Mouse (Mus musculus) CD8-positive naive resting alpha-beta T cell, adult 57 days (primary cell): ENCODE measurements around the gene Rnf115. TPM values are rescaled to one million over a fixed set of nuclear protein-coding genes. Genes with fewer than 3 reads are reported as not detected.

Source experiments
- total RNA-seq: library from RNA; stranded (reverse); gene quantifications from one replicate; pipeline ENCODE4 v1.2.4, GENCODE M21; 2023

The Rnf115 gene
- total RNA-seq, result 43.7 TPM

DNA sequence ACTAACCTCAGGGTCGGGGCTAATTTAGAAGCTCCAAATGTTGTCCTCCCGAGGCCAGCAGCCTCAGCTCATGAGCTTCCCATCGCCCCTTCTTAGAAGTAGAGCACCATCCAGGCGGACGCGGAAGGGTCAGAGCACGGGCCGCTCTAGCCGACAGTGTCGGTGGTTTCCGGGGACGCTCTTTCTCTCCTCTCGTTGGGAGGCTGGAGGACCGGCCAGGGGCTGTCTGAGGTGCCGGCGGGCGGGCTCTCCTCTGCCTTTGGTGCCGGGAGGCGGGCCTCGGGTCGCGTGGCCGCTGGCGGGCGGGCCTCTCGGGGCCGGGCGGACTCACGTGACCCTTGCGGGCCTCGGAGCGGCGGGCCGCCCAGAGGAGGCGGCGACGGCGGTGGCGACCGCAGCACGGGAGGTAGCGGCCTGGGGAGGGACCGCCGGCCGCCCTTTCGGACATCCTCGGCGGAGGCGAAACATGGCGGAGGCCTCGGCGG is at the start of gene Rnf115, which contains the start of gene Polr3c:
Gene Rnf115 (plus strand): TSS at position 322 of the 485 bp plus-strand sequence.
Gene Polr3c (minus strand): TSS at position 286 of the 485 bp plus-strand sequence.

DNA sequence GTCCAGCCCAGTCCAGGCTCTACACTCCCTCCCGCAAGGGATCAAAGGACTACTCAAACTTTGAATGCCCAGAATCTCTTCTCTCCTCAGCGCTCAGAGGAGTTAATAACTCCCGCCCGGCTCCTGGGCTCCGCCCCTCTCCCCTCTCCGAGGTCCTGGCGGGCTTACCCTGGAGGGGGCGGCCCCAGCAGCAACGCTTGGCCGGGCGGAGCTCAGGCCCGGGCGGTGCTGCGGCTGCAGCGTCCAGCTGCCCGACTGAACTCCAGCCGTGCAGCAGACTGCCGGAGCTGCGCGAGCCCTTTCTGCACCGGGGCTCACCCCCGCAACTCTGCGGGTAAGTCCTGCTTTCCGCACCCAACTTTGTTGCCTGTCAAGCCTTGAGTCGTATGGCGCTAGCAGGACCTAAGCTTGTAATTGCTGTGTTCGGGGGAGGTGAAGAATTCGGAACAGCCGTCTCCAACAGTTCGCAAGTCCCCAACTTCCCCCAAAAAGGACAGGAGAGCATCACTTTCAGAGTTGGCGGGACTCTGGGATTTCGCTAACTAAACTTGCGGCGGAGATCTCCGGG is 31.2 kb upstream of the Rnf115 start, which contains the start of gene Pias3:
Gene Pias3 (plus strand): TSS at position 187 of the 568 bp plus-strand sequence.

DNA sequence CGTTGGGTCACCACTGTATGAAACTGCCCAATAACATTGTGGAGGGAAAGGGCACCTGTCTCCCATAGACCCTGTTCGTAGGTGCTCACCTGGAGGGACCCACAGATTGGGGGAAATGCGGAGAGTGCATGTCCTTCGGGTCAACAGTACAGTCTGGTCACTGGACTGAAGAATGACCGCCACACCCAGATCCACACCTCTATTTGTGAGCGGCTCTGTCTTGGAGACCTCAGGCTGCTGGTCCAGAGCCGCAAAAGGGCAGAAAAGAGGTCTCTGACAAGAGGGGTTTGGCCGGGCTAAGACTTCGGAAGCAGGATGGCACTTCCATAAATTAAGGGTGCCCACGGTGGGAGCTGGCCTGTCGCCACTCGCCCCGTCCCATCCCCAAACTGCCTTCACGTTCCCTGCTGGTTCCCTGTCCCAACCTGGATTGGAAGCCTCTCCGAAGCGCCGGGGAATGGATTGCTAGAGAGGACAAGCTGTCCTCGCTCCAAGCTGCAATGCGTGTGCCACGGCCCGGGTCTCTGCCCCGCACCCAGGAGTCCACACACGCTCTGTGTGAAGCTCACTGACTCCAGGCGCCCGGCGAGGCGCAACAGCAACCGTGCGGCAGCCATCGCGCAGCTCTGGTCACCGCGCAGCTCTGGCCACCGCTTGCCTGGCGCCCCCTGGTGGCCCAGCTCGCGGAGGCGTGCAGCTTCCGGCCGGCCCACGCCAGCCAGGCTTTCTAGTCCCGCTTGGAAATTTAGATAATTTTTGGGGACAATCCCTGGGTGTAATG is 19.4 kb upstream of the Rnf115 start, which contains the start of gene Nudt17:
Gene Nudt17 (minus strand): TSS at position 660 of the 781 bp plus-strand sequence.

DNA sequence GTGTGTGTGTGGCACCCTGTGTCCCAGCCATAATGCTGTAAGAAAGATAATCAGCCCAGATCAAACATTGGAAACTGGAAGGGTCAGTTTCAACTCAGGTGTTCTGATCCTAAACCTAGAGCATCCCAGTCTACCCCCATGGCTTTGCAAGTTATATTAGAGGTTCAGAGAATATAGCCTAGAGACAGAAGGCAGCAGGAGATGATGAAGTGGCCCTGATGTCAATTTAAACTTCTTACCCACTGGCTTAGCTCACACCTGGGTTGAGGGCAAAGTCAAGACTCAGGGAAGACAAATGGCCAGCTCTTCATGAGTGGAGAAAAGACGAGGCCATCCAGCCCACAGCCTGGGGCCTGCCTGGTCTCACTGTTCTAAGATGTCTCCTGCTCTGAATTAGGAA is 101.5 kb downstream of the Rnf115 start, which contains the start of the genes Pdzk1 and Cd160:
Gene Pdzk1 (plus strand): TSS at position 301 of the 400 bp plus-strand sequence.
Gene Cd160 (minus strand): TSS at position 368 of the 400 bp plus-strand sequence.

Other genes starting within 250 kb of the Rnf115 start
- not detected for gene Hfe2, start 202.5 kb upstream of the Rnf115 start, total RNA-seq
- gene Txnip, start 169.7 kb upstream of the Rnf115 start, total RNA-seq, result 382 TPM
- not detected for gene Gm16253, start 150.7 kb upstream of the Rnf115 start, total RNA-seq
- 34.6 TPM for gene Polr3gl, start 133.5 kb upstream of the Rnf115 start, total RNA-seq
- not detected for gene Ankrd34a, start 131.0 kb upstream of the Rnf115 start, total RNA-seq
- gene Lix1l, start 126.5 kb upstream of the Rnf115 start, total RNA-seq, result not detected
- 87.7 TPM for gene Rbm8a, start 97.7 kb upstream of the Rnf115 start, total RNA-seq
- 26.4 TPM for gene Pex11b, start 92.3 kb upstream of the Rnf115 start, total RNA-seq
- gene Gm42957, start 92.2 kb upstream of the Rnf115 start, total RNA-seq, result 0.18 TPM
- gene Itga10, start 82.1 kb upstream of the Rnf115 start, total RNA-seq, result 2.7 TPM
- not detected for gene Ankrd35, start 57.5 kb upstream of the Rnf115 start, total RNA-seq
- gene Pias3, start 31.3 kb upstream of the Rnf115 start, total RNA-seq, result 14.8 TPM
- 1.9 TPM for gene Nudt17, start 19.1 kb upstream of the Rnf115 start, total RNA-seq
- gene Polr3c, start within 50 bp of the Rnf115 start, total RNA-seq, result 64.1 TPM
- 0.21 TPM for gene Pdzk1, start 101.6 kb downstream of the Rnf115 start, total RNA-seq
- gene Cd160, start 101.7 kb downstream of the Rnf115 start, total RNA-seq, result 13.4 TPM
- not detected for gene Gja5, start 177.0 kb downstream of the Rnf115 start, total RNA-seq
- gene Gpr89, start 177.7 kb downstream of the Rnf115 start, total RNA-seq, result 25.9 TPM
- not detected for gene Gja8, start 198.4 kb downstream of the Rnf115 start, total RNA-seq